Mouse (Mus musculus) forebrain, embryonic 12.5 days (tissue): ENCODE data around the gene Daglb. TPM values are rescaled to one million over a fixed set of nuclear protein-coding genes. Genes with fewer than 3 reads are reported as not detected.
"Not testable (repeated sequence)": the region's sequence is repeated elsewhere in the genome, so short reads cannot be mapped to it uniquely, and the experiment has no call there.

Source experiments
- ATAC-seq: fragments of 200-750 bp; cut with Nextera tagmentation; 2 replicates; pipeline ENCODE4 v1.8.0; 2017; ENCODE audit warnings: moderate TSS enrichment; ENCODE audit not compliant: low FRiP score
- H3K27ac ChIP-seq: fragments of 300-500 bp; sonication (generic); 2 replicates; pipeline ENCODE4 v1.5.1; 2016; ENCODE audit warnings: mild to moderate bottlenecking
- H3K27me3 ChIP-seq: fragments of 300-500 bp; sonication (generic); 2 replicates; pipeline ENCODE4 v1.6.1; 2016; ENCODE audit warnings: mild to moderate bottlenecking
- H3K36me3 ChIP-seq: fragments of 300-500 bp; sonication (generic); replicated peaks from 2 replicates; pipeline ENCODE4 v1.6.1; 2016; ENCODE audit warnings: mild to moderate bottlenecking
- H3K4me1 ChIP-seq: fragments of 300-500 bp; sonication (generic); 2 replicates; pipeline ENCODE4 v1.6.1; 2016
- H3K4me2 ChIP-seq: fragments of 300-500 bp; sonication (generic); 2 replicates; pipeline ENCODE4 v1.6.1; 2016; ENCODE audit warnings: mild to moderate bottlenecking, moderate library complexity
- H3K4me3 ChIP-seq: fragments of 300-500 bp; sonication (generic); replicated peaks from 2 replicates; pipeline ENCODE4 v1.5.1; 2016; ENCODE audit warnings: mild to moderate bottlenecking
- H3K9ac ChIP-seq: fragments of 300-500 bp; sonication (generic); 2 replicates; pipeline ENCODE4 v1.6.1; 2016; ENCODE audit warnings: mild to moderate bottlenecking
- H3K9me3 ChIP-seq: fragments of 300-500 bp; sonication (generic); 2 replicates; pipeline ENCODE4 v1.6.1; 2016
- whole genome bisulfite sequencing: fragments of 180-500 bp; shearing (Covaris S2); methylation state at CpG from one replicate; pipeline ENCODE4 v1.1.7; 2016; 5-methylcytosine and 5-hydroxymethylcytosine counted together
- polyA plus RNA-seq: library from polyadenylated mRNA; unstranded; fragments of >200 nt; fragmentation: Nextera tagmentation; extraction: Ambion mirVana; gene quantifications from 2 replicates; pipeline ENCODE4 v1.2.1, GENCODE M21; 2016

The Daglb gene
- polyA plus RNA-seq, 1 experiment from 2014 or later, result 13.0 TPM

DNA sequence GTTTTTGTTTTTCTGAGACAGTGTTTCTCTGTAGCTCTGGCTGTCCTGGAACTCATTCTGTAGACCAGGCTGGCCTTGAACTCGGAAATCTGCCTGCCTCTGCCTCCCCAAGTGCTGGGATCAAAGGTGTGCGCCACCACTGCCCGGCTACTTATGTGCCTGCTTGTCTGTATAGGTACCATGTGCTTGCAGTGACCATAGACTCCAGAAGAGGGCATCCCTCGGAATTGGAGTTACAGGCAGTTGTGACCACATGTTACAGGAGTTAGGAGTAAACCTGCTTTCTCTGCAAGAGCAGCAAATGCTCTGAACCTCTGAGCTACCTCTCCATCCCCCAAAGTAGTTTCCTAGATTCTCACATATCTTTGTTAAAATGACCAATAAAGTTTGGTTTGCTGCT lies 27.4 kb downstream of the Daglb start:
- Histone ChIP-seq H3K4me1 (no peaks in the 10 kb centered on the region), H3K4me3 (no peak overlapping the region), H3K9ac (no peak overlapping the region), H3K36me3 (peaks cover 47% of the 10 kb centered on the region), H3K4me2 (no peak overlapping the region), H3K27me3 (no peaks in the 10 kb centered on the region), H3K9me3 (no peaks in the 10 kb centered on the region), H3K27ac (no peak overlapping the region)
- 92% methylated on average over 4 of the region's 4 CpGs for WGBS
- no peak for ATAC-seq

GRCm38 (mm10) chr5:143493163-143493562 lies 28.8 kb downstream of the Daglb start:
- Histone ChIP-seq H3K9ac (no peak overlapping the region), H3K36me3 (peaks cover 33% of the 10 kb centered on the region), H3K4me2 (no peak overlapping the region), H3K27me3 (no peaks in the 10 kb centered on the region), H3K9me3 (no peaks in the 10 kb centered on the region), H3K4me3 (no peak overlapping the region), H3K4me1 (no peaks in the 10 kb centered on the region), H3K27ac (no peak overlapping the region)
- no peak for ATAC-seq
- WGBS, result 88% methylated on average over 10 of the region's 10 CpGs

DNA sequence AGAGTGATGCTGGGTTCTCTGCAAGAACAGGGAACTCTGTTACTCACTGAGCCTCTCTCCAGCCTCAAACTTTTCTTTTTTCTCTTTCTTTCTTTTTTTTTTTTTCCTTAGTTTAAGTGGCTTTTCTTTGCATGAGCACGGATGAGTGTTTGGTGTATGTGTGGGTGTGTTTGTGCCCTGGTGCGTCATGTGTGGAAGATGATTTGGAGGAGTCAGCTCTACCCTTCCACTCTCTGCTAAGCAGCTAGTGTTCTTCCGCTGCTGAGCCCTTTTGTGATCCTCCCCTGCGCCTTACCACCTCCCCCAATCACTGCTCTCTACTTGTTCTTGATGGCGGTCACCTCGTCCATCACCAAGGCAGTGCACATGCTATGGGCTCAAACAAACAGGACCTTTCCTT lies 31.3 kb downstream of the Daglb start:
- Histone ChIP-seq H3K9me3 (no peaks in the 10 kb centered on the region), H3K4me1 (no peaks in the 10 kb centered on the region), H3K36me3 (peaks cover 26% of the 10 kb centered on the region), H3K27ac (no peak overlapping the region), H3K9ac (no peak overlapping the region), H3K27me3 (no peaks in the 10 kb centered on the region), H3K4me2 (no peak overlapping the region), H3K4me3 (no peak overlapping the region)
- 90% methylated on average over 6 of the region's 6 CpGs for WGBS
- ATAC-seq, result no peak

DNA sequence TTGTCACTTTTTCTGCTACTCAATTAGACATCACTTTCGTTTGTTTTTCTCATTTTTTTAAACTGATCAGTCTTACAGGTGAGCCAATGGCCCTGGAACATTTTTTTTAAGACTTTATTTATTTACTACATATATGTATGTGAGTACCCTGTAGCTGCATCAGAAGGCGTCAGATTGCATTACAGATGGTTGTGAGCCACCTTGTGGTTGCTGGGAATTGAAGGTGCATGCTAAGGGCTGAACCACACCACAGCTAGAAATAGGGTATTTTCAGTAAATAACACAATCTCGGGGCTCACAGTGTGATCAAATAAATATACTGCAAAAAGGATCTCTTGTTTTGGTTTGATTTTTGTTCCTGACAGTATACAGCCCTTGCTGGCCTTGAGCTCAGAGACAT lies 33.1 kb downstream of the Daglb start:
- no peaks in the 10 kb centered on the region for H3K9me3 ChIP-seq
- no peak overlapping the region for H3K4me2 ChIP-seq
- no peak for ATAC-seq
- 83% methylated on average over 3 of the region's 3 CpGs for WGBS
- no peaks in the 10 kb centered on the region for H3K27me3 ChIP-seq
- peaks cover 31% of the 10 kb centered on the region for H3K36me3 ChIP-seq
- no peak overlapping the region for H3K27ac ChIP-seq
- H3K4me1 ChIP-seq, result no peaks in the 10 kb centered on the region
- H3K9ac ChIP-seq, result no peak overlapping the region
- no peak overlapping the region for H3K4me3 ChIP-seq

- Histone ChIP-seq H3K4me2 (no peak overlapping the region), H3K4me3 (no peak overlapping the region), H3K27me3 (no peaks in the 10 kb centered on the region), H3K27ac (no peak overlapping the region), H3K4me1 (no peaks in the 10 kb centered on the region), H3K9ac (no peak overlapping the region), H3K36me3 (peaks cover 46% of the 10 kb centered on the region), H3K9me3 (no peaks in the 10 kb centered on the region)
- 93% methylated on average over 7 of the region's 7 CpGs for WGBS
- no peak for ATAC-seq
Measured at GRCm38 (mm10) chr5:143499197-143499596, 34.8 kb downstream of the Daglb start.

DNA sequence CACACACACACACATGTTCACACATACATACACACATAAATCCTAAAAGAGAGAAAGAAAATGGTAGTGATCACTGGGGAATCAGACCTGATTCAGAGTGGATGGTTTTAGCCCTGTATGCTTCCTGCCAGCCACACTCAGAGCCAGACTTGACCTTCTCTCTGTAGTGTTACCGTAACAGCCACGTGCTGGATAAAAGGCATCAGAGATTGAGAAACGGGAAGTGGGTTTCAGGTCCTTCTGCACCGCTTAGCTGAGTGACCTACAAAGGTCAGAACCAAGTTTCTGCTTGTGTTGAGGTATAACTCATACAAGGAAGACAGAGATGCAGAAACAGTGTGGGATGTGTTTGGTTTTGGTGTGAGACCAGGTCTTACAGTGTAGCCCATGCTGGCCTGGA lies 35.3 kb downstream of the Daglb start:
- Histone ChIP-seq H3K4me2 (no peak overlapping the region), H3K27me3 (no peaks in the 10 kb centered on the region), H3K4me1 (no peaks in the 10 kb centered on the region), H3K9me3 (no peaks in the 10 kb centered on the region), H3K9ac (no peak overlapping the region), H3K36me3 (peaks cover 46% of the 10 kb centered on the region), H3K4me3 (no peak overlapping the region), H3K27ac (no peak overlapping the region)
- ATAC-seq, result no peak
- WGBS, result 90% methylated on average over 4 of the region's 4 CpGs

- H3K4me2 ChIP-seq, H3K9ac ChIP-seq, H3K27ac ChIP-seq, H3K4me3 ChIP-seq, H3K9me3 ChIP-seq, H3K4me1 ChIP-seq, ATAC-seq, H3K27me3 ChIP-seq: not testable (repeated sequence)
- 91% methylated on average over 14 of the region's 14 CpGs for WGBS
- peaks cover 55% of the 10 kb centered on the region for H3K36me3 ChIP-seq
Measured at GRCm38 (mm10) chr5:143500711-143501110, 36.3 kb downstream of the Daglb start.

DNA sequence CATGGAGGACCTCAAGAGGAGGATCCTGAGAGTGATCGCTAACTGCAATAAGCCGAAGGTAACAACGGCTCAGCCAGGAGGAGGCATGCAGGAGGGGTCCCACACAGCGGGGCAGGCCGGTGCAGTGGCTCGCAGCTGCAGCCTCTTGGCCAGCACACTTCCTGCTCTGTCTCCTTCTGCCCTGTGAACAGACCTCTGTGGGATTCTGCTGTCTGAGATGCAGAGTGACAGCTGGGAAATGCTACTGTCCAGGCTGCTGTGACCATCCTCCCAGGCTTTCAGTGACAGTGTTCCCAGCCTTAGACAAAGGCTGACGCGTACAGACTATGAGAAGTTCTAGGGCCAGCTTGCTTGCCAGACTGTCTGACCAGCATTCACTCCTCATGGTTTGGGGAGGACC lies 36.8 kb downstream of the Daglb start:
- H3K9me3 ChIP-seq, result no peaks in the 10 kb centered on the region
- no peak overlapping the region for H3K9ac ChIP-seq
- ATAC-seq, result no peak
- H3K4me3 ChIP-seq, result no peak overlapping the region
- no peak overlapping the region for H3K4me2 ChIP-seq
- H3K4me1 ChIP-seq, result no peaks in the 10 kb centered on the region
- H3K27ac ChIP-seq, result no peak overlapping the region
- peaks cover 58% of the 10 kb centered on the region for H3K36me3 ChIP-seq
- WGBS, result 93% methylated on average over 8 of the region's 8 CpGs
- no peaks in the 10 kb centered on the region for H3K27me3 ChIP-seq

GRCm38 (mm10) chr5:143501649-143502048 lies 37.3 kb downstream of the Daglb start:
- Histone ChIP-seq H3K4me3 (no peak overlapping the region), H3K27ac (no peak overlapping the region), H3K9ac (no peak overlapping the region), H3K4me1 (no peaks in the 10 kb centered on the region), H3K27me3 (no peaks in the 10 kb centered on the region), H3K9me3 (no peaks in the 10 kb centered on the region), H3K4me2 (no peak overlapping the region), H3K36me3 (peaks cover 58% of the 10 kb centered on the region)
- WGBS, result 91% methylated on average over 2 of the region's 2 CpGs
- no peak for ATAC-seq

GRCm38 (mm10) chr5:143502899-143503557 lies 38.6 kb downstream of the Daglb start:
- peaks cover 2% of the 10 kb centered on the region; the same call in 1 of the 2 replicates for H3K4me1 ChIP-seq
- no peak overlapping the region for H3K9ac ChIP-seq
- H3K36me3 ChIP-seq, result peaks cover 72% of the 10 kb centered on the region
- H3K4me3 ChIP-seq, result no peak overlapping the region
- H3K4me2 ChIP-seq, result no peak overlapping the region
- no peaks in the 10 kb centered on the region for H3K9me3 ChIP-seq
- no peak for ATAC-seq
- 94% methylated on average over 19 of the region's 19 CpGs for WGBS
- H3K27ac ChIP-seq, result no peak overlapping the region
- H3K27me3 ChIP-seq, result no peaks in the 10 kb centered on the region

DNA sequence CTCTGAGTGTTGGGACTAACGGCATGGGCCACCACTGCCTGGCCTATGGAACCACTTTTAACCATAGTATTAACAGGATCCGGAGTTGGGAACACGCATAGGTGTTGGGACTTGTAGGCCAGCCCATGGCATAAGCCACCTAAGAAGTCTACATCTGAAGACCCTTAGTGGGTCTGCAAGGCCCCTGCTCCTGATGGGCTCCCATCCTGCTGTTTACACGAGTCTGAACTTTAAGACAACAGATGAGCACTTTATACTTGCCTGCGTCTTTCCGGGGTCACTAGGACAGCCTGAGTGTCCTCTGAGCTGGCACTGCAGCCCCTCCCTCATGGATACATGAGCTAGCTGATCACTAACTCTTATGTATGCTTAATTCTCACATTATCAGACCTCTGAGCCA lies 39.4 kb downstream of the Daglb start:
- Histone ChIP-seq H3K9ac (no peak overlapping the region), H3K27ac (no peak overlapping the region), H3K4me2 (no peak overlapping the region), H3K27me3 (no peaks in the 10 kb centered on the region), H3K9me3 (no peaks in the 10 kb centered on the region), H3K4me1 (peaks cover 8% of the 10 kb centered on the region; the same call in 1 of the 2 replicates), H3K4me3 (no peak overlapping the region), H3K36me3 (peaks cover 74% of the 10 kb centered on the region)
- WGBS, result 95% methylated on average over 6 of the region's 6 CpGs
- ATAC-seq, result no peak

- no peak for ATAC-seq
- Histone ChIP-seq H3K4me2 (no peak overlapping the region), H3K4me3 (no peak overlapping the region), H3K4me1 (peaks cover 12% of the 10 kb centered on the region; the same call in 1 of the 2 replicates), H3K9me3 (no peaks in the 10 kb centered on the region), H3K36me3 (peaks cover 74% of the 10 kb centered on the region), H3K27me3 (no peaks in the 10 kb centered on the region), H3K27ac (no peak overlapping the region), H3K9ac (no peak overlapping the region)
- 68% methylated on average over 3 of the region's 3 CpGs for WGBS
Measured at GRCm38 (mm10) chr5:143504453-143504852, 40.1 kb downstream of the Daglb start.

DNA sequence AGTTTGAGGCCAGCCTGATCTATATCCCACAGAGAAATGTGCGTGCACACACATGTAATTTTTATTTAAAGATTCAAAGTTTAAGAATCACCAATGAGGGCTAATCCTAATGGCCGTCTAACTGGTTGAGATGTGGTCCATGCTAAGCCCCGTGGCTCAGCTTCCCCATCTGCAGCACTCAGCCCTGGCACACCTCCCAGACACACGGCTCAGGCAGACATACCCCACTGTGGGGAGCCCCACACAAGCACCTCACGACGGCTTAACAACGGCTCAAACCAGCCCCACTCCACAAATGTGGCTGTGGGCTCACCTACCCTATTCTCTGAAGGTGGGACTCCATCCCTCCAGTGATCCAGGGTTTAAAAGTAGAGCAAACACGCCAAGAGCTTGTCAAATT lies 40.7 kb downstream of the Daglb start:
- Histone ChIP-seq H3K9me3 (no peaks in the 10 kb centered on the region), H3K4me2 (no peak overlapping the region), H3K4me1 (peaks cover 12% of the 10 kb centered on the region; the same call in 1 of the 2 replicates), H3K36me3 (peaks cover 76% of the 10 kb centered on the region), H3K4me3 (no peak overlapping the region), H3K27ac (no peak overlapping the region), H3K27me3 (no peaks in the 10 kb centered on the region), H3K9ac (no peak overlapping the region)
- 89% methylated on average over 8 of the region's 8 CpGs for WGBS
- no peak for ATAC-seq
